25 mouse cellular contexts compared by ENCODE assay signal in genomic region chr1:59430886-59431486, GRCm38 (mm10). TPM values are rescaled to one million over a fixed set of nuclear protein-coding genes. Genes with fewer than 3 reads are reported as not detected.
DNase-seq lines count a peak whose midpoint lies in the region; ATAC-seq lines count a peak whose summit lies in the region.
"Had no signal": no experiment of that assay in that cellular context is flagged by ENCODE, and none has a peak within 500 bp of the region (broad histone marks: within the 10 kb centered on the region; RNA-seq: fewer than 3 reads in every experiment).

No protein-coding gene starts in this region.

- 64% methylated on average over 6 of the region's 6 CpGs for WGBS in kidney, embryonic 16.5 days

- no peak overlapping the region for H3K27ac ChIP-seq in kidney, embryonic 16.5 days (ENCODE audit: low read length)
- H3K27ac ChIP-seq: embryonic facial prominence, embryonic 10.5 days; embryonic facial prominence, embryonic 15.5 days; forebrain, embryonic 13.5 days; heart, embryonic 10.5 days; hindbrain, embryonic 13.5 days; limb, embryonic 12.5 days; neural tube, embryonic 15.5 days had no signal

- peak; percentile 33 for DNase-seq in kidney, adult 18-20 months
- peak; percentile 85 for DNase-seq in 3T3-L1 (ENCODE audit: low read depth, low spot score)
- DNase-seq in kidney, adult 8-10 months, result peak; percentile 39
- peak; percentile 35 to 59 for DNase-seq in kidney, postnatal 36 days
- no peak for DNase-seq in ovary, postnatal 36 days (ENCODE audit: low spot score)
- no peak for DNase-seq in frontal cortex, adult 2 months (ENCODE audit: extremely low spot score in 1 of 2, low spot score in 1 of 2)
- DNase-seq: adrenal gland, postnatal 10 days; cerebellum, adult 8-10 months; cerebellum, postnatal 25 days; gastrocnemius, postnatal 14 days; heart, postnatal 36 days; lung, postnatal 36 days; midbrain, embryonic 14.5 days; right cerebral cortex, adult 18-20 months; thymus, postnatal 4 days had no signal

- peaks cover 22% of the 10 kb centered on the region for H3K4me1 ChIP-seq in kidney, embryonic 16.5 days (ENCODE audit: insufficient read depth, low read length)
- H3K4me1 ChIP-seq: embryonic facial prominence, embryonic 15.5 days; forebrain, embryonic 13.5 days; heart, embryonic 10.5 days; hindbrain, embryonic 13.5 days; limb, embryonic 12.5 days; neural tube, embryonic 15.5 days had no signal

- ATAC-seq in kidney, embryonic 16.5 days (ENCODE audit: low FRiP score, low TSS enrichment), result no peak
- ATAC-seq: forebrain, embryonic 13.5 days; intestine, postnatal 0 days; Patski had no signal

- no peaks in the 10 kb centered on the region for H3K9me3 ChIP-seq in kidney, embryonic 16.5 days (ENCODE audit: low read length)
- H3K9me3 ChIP-seq: embryonic facial prominence, embryonic 10.5 days; embryonic facial prominence, embryonic 15.5 days; forebrain, embryonic 13.5 days; heart, embryonic 10.5 days; limb, embryonic 12.5 days; neural tube, embryonic 15.5 days had no signal

- no peak overlapping the region for H3K4me2 ChIP-seq in kidney, embryonic 16.5 days (replicated peaks; ENCODE audit: low read depth, low read length)
- H3K4me2 ChIP-seq: embryonic facial prominence, embryonic 15.5 days; forebrain, embryonic 13.5 days; hindbrain, embryonic 13.5 days; limb, embryonic 12.5 days; neural tube, embryonic 15.5 days had no signal

- no peak overlapping the region for H3K9ac ChIP-seq in kidney, embryonic 16.5 days (replicated peaks; ENCODE audit: low read length)
- H3K9ac ChIP-seq: embryonic facial prominence, embryonic 15.5 days; forebrain, embryonic 13.5 days; hindbrain, embryonic 13.5 days; limb, embryonic 12.5 days; neural tube, embryonic 15.5 days had no signal

- H3K4me3 ChIP-seq in kidney, embryonic 16.5 days (ENCODE audit: low read length), result no peak overlapping the region
- H3K4me3 ChIP-seq: embryonic facial prominence, embryonic 10.5 days; embryonic facial prominence, embryonic 15.5 days; forebrain, embryonic 13.5 days; heart, embryonic 10.5 days; hindbrain, embryonic 13.5 days; limb, embryonic 12.5 days; neural tube, embryonic 15.5 days had no signal

- H3K27me3 ChIP-seq in kidney, embryonic 16.5 days (ENCODE audit: insufficient read depth, low read length), result no peaks in the 10 kb centered on the region
- H3K27me3 ChIP-seq: embryonic facial prominence, embryonic 15.5 days; forebrain, embryonic 13.5 days; hindbrain, embryonic 13.5 days; limb, embryonic 12.5 days; neural tube, embryonic 15.5 days; Patski had no signal

- no peaks in the 10 kb centered on the region for H3K36me3 ChIP-seq in kidney, embryonic 16.5 days (ENCODE audit: insufficient read depth, low read length)
- H3K36me3 ChIP-seq: embryonic facial prominence, embryonic 10.5 days; embryonic facial prominence, embryonic 15.5 days; heart, embryonic 10.5 days; hindbrain, embryonic 13.5 days; limb, embryonic 12.5 days; neural tube, embryonic 15.5 days had no signal

RNA-seq across cellular contexts. Expression of gene Fzd7, which starts 51.2 kb away (rescaled TPM):
- polyA plus RNA-seq in kidney, embryonic 16.5 days (2015; fragmentation: Nextera tagmentation; extraction: Ambion mirVana), result 16.0 and 18.2 TPM in 2 replicates
- polyA plus RNA-seq in frontal cortex, adult 2 months (2012; rRNA removed), result 3.6 and 4.8 TPM in 2 replicates

Comparison
In these comparisons a context has a peak if more than half of its experiments do, and no peak if none do; other contexts are left out.
1. DNase-seq: peak in kidney, adult 18-20 months (single experiment), 3T3-L1 (single experiment), kidney, adult 8-10 months (2 of 2) and kidney, postnatal 36 days (2 of 2); none in ovary, postnatal 36 days (single experiment) and frontal cortex, adult 2 months (0 of 2).